10 mouse cellular contexts compared by ENCODE assay signal in the genomic region with DNA sequence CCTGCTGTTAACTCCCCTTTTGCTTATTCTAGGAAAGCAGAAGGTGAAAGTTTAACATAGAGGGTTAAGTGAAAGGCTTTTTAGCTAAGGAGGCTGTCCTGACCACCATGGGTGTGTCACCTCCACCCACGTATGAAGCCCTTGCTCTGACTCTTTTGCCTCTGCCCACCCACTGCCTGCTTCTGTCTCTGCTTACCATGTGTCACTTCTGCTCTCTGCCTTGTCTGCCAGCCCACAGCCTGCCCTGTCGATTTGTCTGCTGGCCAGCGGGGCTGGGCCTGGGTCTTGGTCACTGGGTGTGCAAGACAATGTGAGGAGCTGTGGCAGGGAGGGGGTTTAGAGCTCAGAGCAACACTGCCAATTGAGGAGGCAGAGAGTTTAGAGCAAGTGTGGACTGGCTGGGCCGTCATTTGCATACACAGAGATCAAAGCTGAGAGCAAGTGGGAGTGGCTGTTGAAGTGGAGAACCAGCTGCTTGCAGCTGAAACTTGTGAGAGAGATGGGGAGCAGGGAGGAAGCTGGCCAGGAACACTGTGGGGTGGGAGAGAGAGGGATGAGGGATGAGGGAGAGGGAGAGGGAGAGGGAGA.
DNase-seq lines count a peak whose midpoint lies in the region; ATAC-seq and TF ChIP-seq lines count a peak whose summit lies in the region.
"Had no signal": no experiment of that assay in that cellular context is flagged by ENCODE, and none has a peak within 500 bp of the region (broad histone marks: within the 10 kb centered on the region; RNA-seq: fewer than 3 reads in every experiment).

No protein-coding gene starts in this region.

- ATAC-seq in heart, embryonic 13.5 days (ENCODE audit: extremely low read depth, insufficient number of reproducible peaks, low FRiP score, low TSS enrichment), result no peak
- no peak for ATAC-seq in liver, embryonic 12.5 days

- no peak overlapping the region for H3K27ac ChIP-seq in heart, embryonic 13.5 days (replicated peaks)
- no peak overlapping the region for H3K27ac ChIP-seq in liver, embryonic 12.5 days

- H3K27me3 ChIP-seq in heart, embryonic 13.5 days (replicated peaks), result no peaks in the 10 kb centered on the region
- no peaks in the 10 kb centered on the region for H3K27me3 ChIP-seq in liver, embryonic 12.5 days (replicated peaks)
- H3K27me3 ChIP-seq: CH12.LX had no signal

- H3K4me2 ChIP-seq in heart, embryonic 13.5 days, result peak overlapping the region; percentile 50
- H3K4me2 ChIP-seq in liver, embryonic 12.5 days, result no peak overlapping the region

- H3K9me3 ChIP-seq in heart, embryonic 13.5 days, result no peaks in the 10 kb centered on the region
- H3K9me3 ChIP-seq in liver, embryonic 12.5 days (replicated peaks), result no peaks in the 10 kb centered on the region

- no peak for TF ChIP-seq POLR2A in lung, adult 2 months (IDR thresholded peaks at IDR 0.05; ENCODE audit: borderline replicate concordance, extremely low read depth, low read depth, low read length)

- peak overlapping the region; percentile 16 for H3K4me3 ChIP-seq in heart, embryonic 13.5 days
- no peak overlapping the region for H3K4me3 ChIP-seq in lung, adult 2 months (replicated peaks; ENCODE audit: extremely low read depth, low read depth, low read length)
- no peak overlapping the region for H3K4me3 ChIP-seq in liver, embryonic 12.5 days
- H3K4me3 ChIP-seq: myocyte had no signal

- TF ChIP-seq CTCF in lung, adult 2 months (IDR thresholded peaks at IDR 0.05; ENCODE audit: insufficient read depth, low read length), result no peak

- DNase-seq in heart, postnatal 4 days, result no peak
- peak; percentile 3 for DNase-seq in retina, postnatal 1 day
- DNase-seq in retina, embryonic 14.5 days (ENCODE audit: low spot score), result no peak
- peak; percentile 3 for DNase-seq in lung, adult 2 months
- DNase-seq in spleen, adult 18-20 months, result no peak
- DNase-seq in cerebellum, adult 11 months, result no peak

- no peak overlapping the region for H3K9ac ChIP-seq in heart, embryonic 13.5 days
- H3K9ac ChIP-seq in liver, embryonic 12.5 days, result no peak overlapping the region

- H3K4me1 ChIP-seq in heart, embryonic 13.5 days, result no peaks in the 10 kb centered on the region
- no peaks in the 10 kb centered on the region for H3K4me1 ChIP-seq in lung, adult 2 months (ENCODE audit: control insufficient read depth, insufficient read depth, low read length)
- no peaks in the 10 kb centered on the region for H3K4me1 ChIP-seq in liver, embryonic 12.5 days

- H3K36me3 ChIP-seq in heart, embryonic 13.5 days, result no peaks in the 10 kb centered on the region
- no peaks in the 10 kb centered on the region for H3K36me3 ChIP-seq in liver, embryonic 12.5 days

- WGBS in heart, embryonic 13.5 days, result 10% methylated on average over 4 of the region's 4 CpGs
- 15% methylated on average over 4 of the region's 4 CpGs for WGBS in lung, adult 2 months
- 18% methylated on average over 4 of the region's 4 CpGs for WGBS in liver, embryonic 12.5 days (ENCODE audit: insufficient replicate concordance)

Comparison
In these comparisons a context has a peak if more than half of its experiments do, and no peak if none do; other contexts are left out.
1. DNase-seq: peak in retina, postnatal 1 day (single experiment) and lung, adult 2 months (single experiment); none in heart, postnatal 4 days (single experiment), retina, embryonic 14.5 days (single experiment), spleen, adult 18-20 months (0 of 2) and cerebellum, adult 11 months (single experiment).